Mouse (Mus musculus) G1E (cell line): Measurements from ENCODE around the gene Fam166a.

Experiments used
- CTCF ChIP-seq: IDR thresholded peaks from 2 replicates; pipeline ENCODE4 v1.5.1; 2012; ENCODE audit warnings: low read depth, low read length, inconsistent platforms, mixed read lengths
- GATA1 ChIP-seq: IDR thresholded peaks from 2 replicates; pipeline ENCODE4 v1.6.1; 2012; ENCODE audit warnings: borderline replicate concordance, low read length, inconsistent platforms, mixed read lengths

- TF ChIP-seq CTCF (no peak), GATA1 (no peak)
Measured at GRCm38 (mm10) chr2:25214444-25214843, 4.1 kb upstream of the Fam166a start, which contains the start of gene Stpg3.
